Mouse (Mus musculus) spleen, embryonic (tissue): ENCODE results near the gene Ppard.

Source experiments
- CTCF ChIA-PET: fragments of 350-600 bp; sonication (Branson Sonifier 250); formaldehyde crosslinking; loops from one replicate; lab custom pipeline; 2022; lab: Charles Lee

Gene Ppard

GRCm38 (mm10) chr17:28222463-28222862 is 10.0 kb upstream of the Ppard start:
- CTCF ChIA-PET: interaction anchor here (1.2 kb wide), 1 partner anchor 10 kb away, joined by 4 read pairs; no protein-coding TSS in a partner anchor

- CTCF ChIA-PET: interaction anchor here (1.5 kb wide), 1 partner anchor 16 kb away, joined by 10 read pairs; the partner anchor contains the start of gene Def6
Measured at GRCm38 (mm10) chr17:28223561-28224391, 8.7 kb upstream of the Ppard start.

GRCm38 (mm10) chr17:28224615-28225014 is 7.9 kb upstream of the Ppard start:
- CTCF ChIA-PET: interaction anchor here (1.5 kb wide), 1 partner anchor 17 kb away, joined by 10 read pairs; the partner anchor contains the start of gene Def6

- CTCF ChIA-PET: interaction anchor here (0.5 to 1.5 kb wide), 5 partner anchors 11 to 102 kb away, joined by 3 to 8 read pairs (median 4); no protein-coding TSS in a partner anchor
Measured at GRCm38 (mm10) chr17:28226014-28226413, 6.5 kb upstream of the Ppard start.

- CTCF ChIA-PET: no interaction called here
Measured at GRCm38 (mm10) chr17:28230486-28230885, 2.0 kb upstream of the Ppard start.

- CTCF ChIA-PET: no interaction called here
Measured at GRCm38 (mm10) chr17:28231026-28231736, 1.3 kb upstream of the Ppard start.

GRCm38 (mm10) chr17:28233091-28233731 is 711 bp downstream of the Ppard start:
- CTCF ChIA-PET: interaction anchor here (0.6 to 1.2 kb wide), 5 partner anchors 13 to 458 kb away, joined by 3 to 9 read pairs (median 3); partner anchors contain the start of gene Mapk14

GRCm38 (mm10) chr17:28234641-28235040 is 2.1 kb downstream of the Ppard start:
- CTCF ChIA-PET: no interaction called here

- CTCF ChIA-PET: no interaction called here
Measured at GRCm38 (mm10) chr17:28235982-28236635, 3.6 kb downstream of the Ppard start.

GRCm38 (mm10) chr17:28236636-28237015 is 4.1 kb downstream of the Ppard start:
- CTCF ChIA-PET: interaction anchor here (1.3 kb wide), 1 partner anchor 10 kb away, joined by 8 read pairs; no protein-coding TSS in a partner anchor

- CTCF ChIA-PET: interaction anchor here (1.3 kb wide), 1 partner anchor 11 kb away, joined by 8 read pairs; no protein-coding TSS in a partner anchor
Measured at GRCm38 (mm10) chr17:28237362-28237761, 4.9 kb downstream of the Ppard start.

GRCm38 (mm10) chr17:28237874-28238273 is 5.4 kb downstream of the Ppard start:
- CTCF ChIA-PET: interaction anchor here (1.3 kb wide), 1 partner anchor 11 kb away, joined by 8 read pairs; no protein-coding TSS in a partner anchor

GRCm38 (mm10) chr17:28240846-28241245 is 8.3 kb downstream of the Ppard start:
- CTCF ChIA-PET: no interaction called here

GRCm38 (mm10) chr17:28242296-28242695 is 9.8 kb downstream of the Ppard start:
- CTCF ChIA-PET: no interaction called here

GRCm38 (mm10) chr17:28244214-28244613 is 11.7 kb downstream of the Ppard start:
- CTCF ChIA-PET: no interaction called here

GRCm38 (mm10) chr17:28244714-28245113 is 12.2 kb downstream of the Ppard start:
- CTCF ChIA-PET: no interaction called here

GRCm38 (mm10) chr17:28246640-28247039 is 14.1 kb downstream of the Ppard start:
- CTCF ChIA-PET: interaction anchor here (0.6 kb wide), 1 partner anchor 13 kb away, joined by 9 read pairs; no protein-coding TSS in a partner anchor

- CTCF ChIA-PET: no interaction called here
Measured at GRCm38 (mm10) chr17:28247613-28248012, 15.1 kb downstream of the Ppard start.

- CTCF ChIA-PET: no interaction called here
Measured at GRCm38 (mm10) chr17:28249062-28249461, 16.6 kb downstream of the Ppard start.

- CTCF ChIA-PET: no interaction called here
Measured at GRCm38 (mm10) chr17:28251579-28252280, 19.2 kb downstream of the Ppard start.
